8 mouse cellular contexts compared by ENCODE assay signal in the genomic region with DNA sequence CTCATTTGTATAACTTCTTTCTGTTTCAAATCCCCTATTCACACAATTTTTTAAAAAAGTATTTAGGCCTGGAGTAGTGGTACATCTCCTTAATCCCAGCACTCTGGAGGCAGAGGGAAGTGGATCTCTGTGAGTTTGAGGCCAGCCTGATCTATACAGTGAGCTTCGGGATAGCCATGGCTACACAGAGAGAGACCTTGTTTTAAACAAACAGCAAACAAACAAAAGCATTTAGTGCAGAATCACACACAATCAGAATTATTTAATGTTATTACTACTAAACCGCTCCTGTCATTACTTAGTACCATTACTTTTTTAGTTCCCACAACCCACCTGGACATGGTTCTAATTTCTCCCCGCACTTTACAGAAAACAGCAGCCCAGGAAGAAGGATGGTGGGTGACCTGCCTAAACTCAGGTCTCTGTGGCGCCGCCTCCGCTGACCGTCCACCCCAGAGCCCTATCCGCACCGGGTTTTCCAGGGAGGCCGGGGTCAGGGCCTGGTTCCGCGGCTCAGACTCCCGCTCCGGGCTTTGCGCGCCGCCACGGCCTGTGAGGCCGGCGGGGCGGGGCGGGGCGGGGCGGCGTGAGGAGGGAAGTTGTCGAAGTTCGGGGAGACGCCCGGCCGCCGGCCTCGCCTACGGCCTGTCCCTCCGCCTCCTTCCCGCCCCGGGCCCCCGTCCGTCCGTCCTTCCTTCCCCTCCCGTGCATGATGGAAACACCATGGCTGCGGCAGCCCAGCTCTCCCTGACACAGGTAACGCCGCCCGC. TPM values are rescaled to one million over a fixed set of nuclear protein-coding genes. Genes with fewer than 3 reads are reported as not detected.
DNase-seq lines count a peak whose midpoint lies in the region; ATAC-seq lines count a peak whose summit lies in the region.

A gene (plus strand): TSS at position 580 of the 770 bp plus-strand sequence.

- H3K27ac ChIP-seq in hindbrain, embryonic 13.5 days = peak within 1 kb of the TSS; percentile 76

- peak within 1 kb of the TSS; percentile 80 for H3K9ac ChIP-seq in hindbrain, embryonic 13.5 days

- H3K4me1 ChIP-seq in hindbrain, embryonic 13.5 days (replicated peaks) = peaks cover 14% of the 10 kb centered on the region

- no peaks in the 10 kb centered on the region for H3K9me3 ChIP-seq in hindbrain, embryonic 13.5 days

- H3K36me3 ChIP-seq in hindbrain, embryonic 13.5 days = no peaks in the 10 kb centered on the region

- H3K4me3 ChIP-seq in hindbrain, embryonic 13.5 days = peak within 1 kb of the TSS; percentile 83

- peak within 1 kb of the TSS; percentile 80 for H3K4me2 ChIP-seq in hindbrain, embryonic 13.5 days

- 0 out of 2 replicates have a peak, but pooled peaks cover 2% of the 10 kb centered on the region for H3K27me3 ChIP-seq in hindbrain, embryonic 13.5 days

- peak; percentile 94 for ATAC-seq in hindbrain, embryonic 13.5 days (ENCODE audit: low FRiP score)

- WGBS in hindbrain, embryonic 13.5 days = 3% methylated on average over 39 of the region's 44 CpGs

- DNase-seq in NIH3T3 (ENCODE audit: low read depth) = peak; percentile 98
- DNase-seq in cerebellum, postnatal 10 days = peak; percentile 95 to 97
- DNase-seq in frontal cortex, postnatal 14 days (ENCODE audit: low spot score in 2 of 2) = peak; percentile 57 to 58
- peak; percentile 62 to 79 for DNase-seq in layer of hippocampus, postnatal 25 days (ENCODE audit: extremely low spot score in 1 of 2, low spot score in 1 of 2)
- DNase-seq in lung, postnatal 25 days (ENCODE audit: low spot score) = peak; percentile 93
- DNase-seq in retina, embryonic 14.5 days (ENCODE audit: low spot score) = peak; percentile 92
- DNase-seq in thymus, postnatal 4 days = peak; percentile 97

RNA-seq across cellular contexts. Expression of the gene that starts here (rescaled TPM):
- polyA plus RNA-seq in hindbrain, embryonic 13.5 days (2015; fragmentation: Nextera tagmentation; extraction: Ambion mirVana) = 68.8 and 69.1 TPM in 2 replicates
- total RNA-seq in layer of hippocampus, postnatal 25 days (2021) = 100 to 1,000 TPM; 230 to 241 TPM

Comparison
In these comparisons a context has a peak if more than half of its experiments do, and no peak if none do; other contexts are left out.
1. Peak in every context shown above with its lines: DNase-seq, ATAC-seq, H3K4me3 ChIP-seq and H3K27ac ChIP-seq.